Mouse (Mus musculus) hindbrain, embryonic 16.5 days (tissue): ENCODE results near the gene Erich3. TPM values are rescaled to one million over a fixed set of nuclear protein-coding genes. Genes with fewer than 3 reads are reported as not detected.
A peak's percentile ranks its signal among the peaks of the same experiment; 100 is the strongest.
"Not testable (repeated sequence)": the region's sequence is repeated elsewhere in the genome, so short reads cannot be mapped to it uniquely, and the experiment has no call there.

ENCODE experiments used
- ATAC-seq: fragments of 200-750 bp; cut with Nextera tagmentation; 2 replicates; pipeline ENCODE4 v1.8.0; 2017; ENCODE audit warnings: moderate TSS enrichment, moderate library complexity
- H3K27ac ChIP-seq: fragments of 300-500 bp; sonication (generic); 2 replicates; pipeline ENCODE4 v1.5.1; 2014; ENCODE audit warnings: low read depth, mild to moderate bottlenecking, control low read depth, low read length, moderate library complexity
- H3K27me3 ChIP-seq: fragments of 300-500 bp; sonication (generic); replicated peaks from 2 replicates; pipeline ENCODE4 v1.6.1; 2014; ENCODE audit warnings: low read length; ENCODE audit not compliant: control insufficient read depth, insufficient read depth
- H3K36me3 ChIP-seq: fragments of 300-500 bp; sonication (generic); 2 replicates; pipeline ENCODE4 v1.6.1; 2014; ENCODE audit warnings: mild to moderate bottlenecking, low read length, moderate library complexity, mixed read lengths; ENCODE audit not compliant: control insufficient read depth, insufficient read depth
- H3K4me1 ChIP-seq: fragments of 300-500 bp; sonication (generic); 2 replicates; pipeline ENCODE4 v1.6.1; 2014; ENCODE audit warnings: low read depth, low read length; ENCODE audit not compliant: control insufficient read depth, insufficient read depth
- H3K4me2 ChIP-seq: fragments of 300-500 bp; sonication (generic); 2 replicates; pipeline ENCODE4 v1.6.1; 2014; ENCODE audit warnings: mild to moderate bottlenecking, low read length, control low read depth, moderate library complexity
- H3K4me3 ChIP-seq: fragments of 300-500 bp; sonication (generic); 2 replicates; pipeline ENCODE4 v1.5.1; 2014; ENCODE audit warnings: mild to moderate bottlenecking, low read length, control low read depth, moderate library complexity
- H3K9ac ChIP-seq: fragments of 300-500 bp; sonication (generic); 2 replicates; pipeline ENCODE4 v1.6.1; 2014; ENCODE audit warnings: low read depth, mild to moderate bottlenecking, control low read depth, low read length, moderate library complexity
- H3K9me3 ChIP-seq: fragments of 300-500 bp; sonication (generic); 2 replicates; pipeline ENCODE4 v1.6.1; 2014; ENCODE audit warnings: mild to moderate bottlenecking, low read length, moderate library complexity; ENCODE audit not compliant: control insufficient read depth
- WGBS: fragments of 180-500 bp; shearing (Covaris S2); extraction: QIAGEN DNeasy Blood & Tissue Kit; methylation state at CpG from one replicate; pipeline ENCODE4 v1.1.7; 2014; 5-methylcytosine and 5-hydroxymethylcytosine counted together
- polyA plus RNA-seq: library from polyadenylated mRNA; unstranded; fragments of >200 nt; fragmentation: Nextera tagmentation; extraction: Ambion mirVana; gene quantifications from 2 replicates; pipeline ENCODE4 v1.2.1, GENCODE M21; 2015

The Erich3 gene
- 2.3 and 2.4 TPM in 2 replicates for polyA plus RNA-seq

- peak; percentile 13; the same call in 1 of the 2 replicates for ATAC-seq
- H3K4me1 ChIP-seq: peaks cover 17% of the 10 kb centered on the region
- peak within 1 kb of the TSS; percentile 93 for H3K27ac ChIP-seq
- 12% methylated on average over 7 of the region's 7 CpGs for WGBS
- no peaks in the 10 kb centered on the region for H3K27me3 ChIP-seq
- H3K9me3 ChIP-seq: no peaks in the 10 kb centered on the region
- no peaks in the 10 kb centered on the region for H3K36me3 ChIP-seq
- peak within 1 kb of the TSS; percentile 71 for H3K4me2 ChIP-seq
- H3K9ac ChIP-seq: peak within 1 kb of the TSS; percentile 68
- peak within 1 kb of the TSS; percentile 46 for H3K4me3 ChIP-seq
Observed at GRCm38 (mm10) chr3:154663545-154663944, at the start of gene Erich3. TSS of gene Erich3 (plus strand) at chr3:154663859.

- 94% methylated on average over 8 of the region's 8 CpGs for WGBS
- Histone ChIP-seq H3K4me1 (no peaks in the 10 kb centered on the region), H3K27ac (no peak overlapping the region), H3K27me3 (no peaks in the 10 kb centered on the region), H3K4me2 (no peak overlapping the region), H3K9me3 (no peaks in the 10 kb centered on the region), H3K9ac (no peak overlapping the region), H3K4me3 (no peak overlapping the region), H3K36me3 (no peaks in the 10 kb centered on the region)
- no peak for ATAC-seq
Observed at GRCm38 (mm10) chr3:154614771-154615170, 48.9 kb upstream of the Erich3 start.

DNA sequence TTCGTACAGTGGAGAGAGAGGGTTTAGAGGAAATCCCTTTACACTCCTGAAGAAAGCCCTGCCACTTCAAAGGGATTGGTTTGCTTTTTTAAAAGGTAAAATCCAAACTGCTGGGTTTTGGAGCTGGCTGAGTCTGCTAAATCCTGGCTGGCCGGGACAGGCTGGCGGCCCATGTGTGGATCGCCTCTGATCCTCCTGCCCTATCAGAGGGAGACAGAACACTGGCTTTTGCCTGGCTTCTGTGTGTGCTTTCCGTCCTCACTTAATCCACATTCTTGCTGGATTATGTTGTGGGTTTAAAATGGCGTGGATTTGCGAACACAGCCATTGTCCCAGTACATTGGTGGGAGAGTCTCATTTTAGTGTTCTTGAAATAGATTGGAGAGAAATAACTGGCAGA lies 48.4 kb upstream of the Erich3 start:
- H3K4me3 ChIP-seq: no peak overlapping the region
- no peak for ATAC-seq
- no peaks in the 10 kb centered on the region for H3K9me3 ChIP-seq
- H3K27me3 ChIP-seq: no peaks in the 10 kb centered on the region
- WGBS: 87% methylated on average over 7 of the region's 7 CpGs
- H3K9ac ChIP-seq: no peak overlapping the region; the same call in 1 of the 2 replicates
- no peak overlapping the region for H3K4me2 ChIP-seq
- no peaks in the 10 kb centered on the region for H3K36me3 ChIP-seq
- H3K27ac ChIP-seq: no peak overlapping the region
- no peaks in the 10 kb centered on the region for H3K4me1 ChIP-seq

DNA sequence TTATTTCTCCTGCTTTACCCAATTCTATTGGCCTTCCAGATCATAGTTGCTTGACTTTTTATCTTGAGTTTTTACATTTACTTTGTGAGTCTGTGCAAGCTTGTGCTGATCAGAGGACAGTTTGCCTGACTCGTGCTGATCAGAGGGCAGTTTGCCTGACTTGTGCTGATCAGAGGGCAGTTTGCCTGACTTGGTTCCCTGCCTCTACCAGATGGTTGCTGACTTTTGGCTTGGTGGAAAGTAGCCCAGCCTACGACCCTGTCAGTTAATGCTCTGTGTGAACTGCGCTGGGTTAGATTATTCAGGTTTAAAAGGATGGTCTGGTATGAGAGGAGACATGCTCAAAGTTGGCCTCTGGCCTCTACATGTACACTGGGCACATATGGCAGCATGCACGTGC lies 47.6 kb upstream of the Erich3 start:
- no peak overlapping the region for H3K27ac ChIP-seq
- no peaks in the 10 kb centered on the region for H3K36me3 ChIP-seq
- no peaks in the 10 kb centered on the region for H3K27me3 ChIP-seq
- H3K9ac ChIP-seq: no peak overlapping the region
- H3K4me2 ChIP-seq: no peak overlapping the region
- no peak for ATAC-seq
- whole genome bisulfite sequencing: 94% methylated on average over 4 of the region's 4 CpGs
- no peak overlapping the region for H3K4me3 ChIP-seq
- H3K9me3 ChIP-seq: no peaks in the 10 kb centered on the region
- H3K4me1 ChIP-seq: no peaks in the 10 kb centered on the region

GRCm38 (mm10) chr3:154628284-154628683 lies 35.4 kb upstream of the Erich3 start:
- Histone ChIP-seq H3K27ac (no peak overlapping the region), H3K9me3 (no peaks in the 10 kb centered on the region), H3K27me3 (no peaks in the 10 kb centered on the region), H3K4me2 (no peak overlapping the region), H3K4me1 (no peaks in the 10 kb centered on the region), H3K9ac (no peak overlapping the region), H3K36me3 (no peaks in the 10 kb centered on the region), H3K4me3 (no peak overlapping the region)
- ATAC-seq: 0 out of 2 replicates have a peak, but pooled peaks have one; percentile 52

GRCm38 (mm10) chr3:154631281-154631680 lies 32.4 kb upstream of the Erich3 start:
- H3K4me1 ChIP-seq, H3K9ac ChIP-seq, H3K27me3 ChIP-seq, H3K9me3 ChIP-seq, ATAC-seq, H3K27ac ChIP-seq, H3K4me3 ChIP-seq, H3K4me2 ChIP-seq, H3K36me3 ChIP-seq: not testable (repeated sequence)
- WGBS: 93% methylated on average over 2 of the region's 2 CpGs

DNA sequence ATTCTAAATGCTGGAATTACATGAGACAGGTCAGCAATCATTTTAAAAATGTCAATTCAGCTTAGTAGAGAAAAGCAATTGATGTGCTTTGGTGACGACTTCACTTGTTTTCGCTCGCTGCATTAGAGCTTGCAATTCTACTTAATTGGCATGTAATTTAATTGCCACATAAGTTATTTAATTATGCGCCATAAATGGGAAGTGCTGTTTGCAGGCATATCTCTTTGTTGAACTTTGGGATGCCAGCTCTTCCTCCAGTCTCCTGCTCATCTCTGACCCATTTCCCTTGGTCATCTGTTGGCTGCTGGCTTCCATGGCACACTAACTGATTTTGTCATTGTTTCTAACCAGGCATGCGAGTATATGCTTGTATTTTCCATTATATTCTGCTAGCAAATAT lies 30.6 kb upstream of the Erich3 start:
- Histone ChIP-seq H3K4me1 (no peaks in the 10 kb centered on the region), H3K4me2 (no peak overlapping the region), H3K9ac (no peak overlapping the region), H3K27me3 (no peaks in the 10 kb centered on the region), H3K36me3 (no peaks in the 10 kb centered on the region), H3K4me3 (no peak overlapping the region), H3K9me3 (no peaks in the 10 kb centered on the region), H3K27ac (no peak overlapping the region)
- no peak for ATAC-seq
- 60% methylated on average over 5 of the region's 5 CpGs for WGBS

GRCm38 (mm10) chr3:154646638-154647442 lies 16.8 kb upstream of the Erich3 start:
- ATAC-seq: peak; percentile 75
- Histone ChIP-seq H3K36me3 (no peaks in the 10 kb centered on the region), H3K27ac (no peak overlapping the region), H3K4me3 (peak overlapping the region; percentile 14), H3K4me1 (no peaks in the 10 kb centered on the region), H3K4me2 (peak overlapping the region; percentile 42), H3K9me3 (no peaks in the 10 kb centered on the region), H3K27me3 (no peaks in the 10 kb centered on the region), H3K9ac (no peak overlapping the region)
- WGBS: 55% methylated on average over 29 of the region's 29 CpGs

- Histone ChIP-seq H3K4me1 (no peaks in the 10 kb centered on the region), H3K4me3 (no peak overlapping the region; the same call in 1 of the 2 replicates), H3K36me3 (no peaks in the 10 kb centered on the region), H3K27ac (no peak overlapping the region), H3K9ac (no peak overlapping the region), H3K4me2 (peak overlapping the region; percentile 42), H3K9me3 (no peaks in the 10 kb centered on the region), H3K27me3 (no peaks in the 10 kb centered on the region)
- no peak for ATAC-seq
- 60% methylated on average over 7 of the region's 7 CpGs for WGBS
Observed at GRCm38 (mm10) chr3:154647443-154647780, 16.2 kb upstream of the Erich3 start.
